Mouse (Mus musculus) liver, postnatal 0 days (tissue): ENCODE results near the gene Hmcn1.

Source experiments
- CTCF ChIP-seq: sonication (generic); IDR thresholded peaks from 2 replicates; pipeline ENCODE4 v1.5.1; 2016; ENCODE audit warnings: antibody characterized with exemption, low read depth
- EP300 ChIP-seq: IDR thresholded peaks from 2 replicates; pipeline ENCODE4 v1.6.1; 2016; ENCODE audit warnings: antibody characterized with exemption, low read depth, mild to moderate bottlenecking

- TF ChIP-seq CTCF: no peak
- no peak for TF ChIP-seq EP300
Observed at GRCm38 (mm10) chr1:150857779-150858178, 135.5 kb downstream of the Hmcn1 start.
